Mouse (Mus musculus): ENCODE results near the gene Itgb3bp.

Gene Itgb3bp

DNA sequence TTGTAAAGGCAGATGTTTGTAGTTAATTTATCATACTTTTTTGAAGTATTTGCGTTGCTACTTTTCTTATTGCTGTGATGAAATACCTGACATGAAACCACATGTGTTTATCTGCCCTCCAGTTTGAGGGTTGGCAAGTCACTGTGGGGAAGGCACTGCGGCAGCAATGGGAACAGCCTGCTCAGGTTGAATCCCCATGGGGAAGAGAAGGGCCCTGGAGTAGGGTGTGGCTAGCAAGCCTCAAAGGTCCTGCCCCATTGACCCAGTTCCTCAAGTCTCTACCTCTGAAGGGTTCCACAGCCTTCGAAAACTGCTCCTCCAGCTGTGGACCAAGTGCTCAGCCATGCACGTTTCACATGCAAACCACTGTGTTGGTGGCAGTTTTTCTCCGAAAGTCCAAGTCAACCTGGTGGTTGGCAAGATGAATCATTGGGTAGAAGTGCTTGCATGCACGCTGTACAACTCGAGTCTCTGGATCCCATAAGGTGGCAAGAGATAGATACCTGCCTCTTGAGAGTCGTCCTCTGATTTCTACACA lies 203.6 kb downstream of the Itgb3bp start:
- no peak for DNase-seq (ENCODE audit: low read depth, low spot score)

DNA sequence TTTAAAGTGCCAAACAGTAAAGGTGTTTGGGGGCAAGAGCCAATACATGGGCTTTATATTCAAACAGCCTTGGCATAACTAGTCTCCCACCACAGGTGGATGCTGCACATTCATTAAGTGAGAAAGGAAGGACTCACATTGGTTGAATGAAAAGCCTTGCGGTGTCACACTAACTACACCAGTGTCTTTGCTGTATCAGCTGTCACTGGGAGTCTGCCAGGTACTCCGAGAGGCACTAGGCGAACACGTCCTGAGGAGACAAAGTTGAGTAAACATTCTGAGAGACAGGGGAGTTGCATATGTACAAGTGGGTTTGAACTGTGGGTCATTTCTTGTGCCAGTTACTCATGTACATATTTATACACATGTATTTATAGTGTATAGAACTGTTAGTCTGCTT lies 205.3 kb downstream of the Itgb3bp start:
- DNase-seq (ENCODE audit: low read depth, low spot score) = no peak

DNA sequence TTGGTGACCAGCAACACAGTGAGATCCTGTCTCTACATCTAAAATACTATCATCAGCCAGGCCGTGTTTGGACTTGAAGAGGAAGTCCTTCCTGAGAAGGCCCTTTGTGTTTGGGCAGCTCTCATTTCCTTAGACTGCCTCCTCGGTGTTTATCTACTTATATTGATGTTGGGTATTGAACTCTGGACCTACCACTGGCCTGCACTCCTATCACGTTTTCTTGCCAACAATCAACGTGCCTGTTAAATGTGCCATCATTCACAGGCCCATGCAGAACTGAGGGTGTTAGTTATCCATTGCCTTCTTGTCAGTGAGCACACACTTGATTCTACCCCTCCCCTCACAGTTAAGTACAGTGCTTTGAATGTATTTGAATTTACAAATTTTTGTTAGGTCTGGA lies 211.7 kb downstream of the Itgb3bp start:
- DNase-seq (ENCODE audit: low read depth, low spot score) = no peak

DNA sequence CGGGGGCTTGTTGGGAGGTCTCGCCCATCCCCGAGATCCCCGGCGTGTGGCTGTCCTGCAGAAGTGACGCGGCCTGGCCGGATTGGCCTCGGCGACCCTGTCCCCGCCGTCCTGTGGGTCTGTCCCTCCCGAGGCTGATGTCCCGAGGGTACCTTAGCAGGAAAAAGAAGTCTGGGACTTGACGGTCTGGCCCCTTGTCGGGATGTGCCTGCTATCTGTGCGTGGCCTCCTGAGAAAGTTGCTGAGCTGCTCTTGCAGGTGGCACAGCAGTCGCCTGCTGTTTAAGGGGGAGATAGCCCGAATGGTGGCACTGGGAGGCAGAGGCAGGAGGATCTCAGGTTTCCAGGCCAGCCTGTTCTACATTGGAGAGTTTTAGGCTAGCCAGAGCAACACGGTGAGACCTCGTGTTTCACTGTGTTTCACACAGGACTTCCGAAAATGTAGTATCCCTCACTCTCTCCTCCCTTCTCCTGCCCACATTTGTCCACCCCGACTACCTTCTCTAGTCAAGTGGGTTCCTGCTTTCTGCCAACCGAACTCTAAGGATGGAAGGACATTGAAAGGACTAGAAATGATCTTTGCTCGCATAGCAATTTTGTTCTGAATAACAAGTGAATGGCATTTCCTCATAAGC lies 213.7 kb downstream of the Itgb3bp start:
- DNase-seq (ENCODE audit: low read depth, low spot score) = peak; percentile 41

Measured in ES-CJ7 (cell line).